Mouse (Mus musculus): Measurements from ENCODE around the gene Pdxdc1.
"Not testable (repeated sequence)": the region's sequence is repeated elsewhere in the genome, so short reads cannot be mapped to it uniquely, and the experiment has no call there.

Pdxdc1 gene

DNA sequence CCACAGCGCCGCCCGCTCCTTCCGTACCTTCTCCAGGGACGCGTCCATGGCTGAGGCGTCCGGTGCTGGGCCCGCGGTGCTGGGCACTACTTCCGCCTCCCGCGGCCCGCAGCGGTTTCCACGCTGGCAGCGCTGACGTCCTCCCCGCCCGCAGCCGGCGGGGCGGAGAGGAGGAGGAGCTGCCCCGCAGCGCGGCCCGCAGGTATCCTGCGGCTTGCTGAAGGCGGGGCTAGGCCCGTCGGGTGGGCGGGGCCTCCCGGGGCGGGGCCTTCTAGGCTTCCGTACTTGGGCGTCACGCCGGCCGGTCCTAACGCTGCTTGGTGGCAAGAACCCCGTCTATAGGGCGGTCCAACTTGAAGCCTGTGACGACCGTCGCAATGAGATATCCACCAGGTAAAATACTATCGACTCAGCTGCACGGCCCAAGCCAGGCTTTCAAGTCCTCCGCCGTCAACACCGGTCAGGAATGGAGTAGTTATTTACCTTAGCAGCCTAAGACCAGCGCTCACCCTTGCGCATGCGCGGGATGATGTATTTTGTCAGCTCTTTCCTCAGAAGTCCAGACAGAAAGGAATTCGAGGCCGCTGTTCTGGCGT lies at the start of gene Pdxdc1, which contains the start of gene Mpv17l:
Gene Pdxdc1 (minus strand): TSS at position 244 of the 596 bp plus-strand sequence.
Gene Mpv17l (plus strand): TSS at position 274 of the 596 bp plus-strand sequence.
- DNase-seq = peak; percentile 98 to 99

DNA sequence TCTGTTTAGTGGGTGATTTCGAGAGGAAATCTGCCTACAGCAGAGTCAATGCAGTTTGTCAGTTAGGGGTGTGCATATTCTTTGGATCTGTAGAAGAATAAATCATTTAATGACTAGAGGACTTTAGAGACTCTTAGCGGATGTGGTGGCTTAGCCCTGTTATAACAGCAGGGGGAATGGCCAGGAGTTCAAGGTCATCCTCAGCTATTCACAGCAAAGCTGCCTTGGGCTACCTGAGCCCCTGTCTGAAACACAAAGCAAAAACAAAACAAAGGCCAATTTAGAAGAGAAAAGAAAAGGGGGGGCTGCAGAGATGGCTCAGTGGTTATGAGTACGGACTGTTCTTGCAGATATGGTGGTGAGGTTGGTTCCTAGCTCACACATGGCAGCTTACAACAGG lies 48.3 kb upstream of the Pdxdc1 start:
- DNase-seq = no peak

DNA sequence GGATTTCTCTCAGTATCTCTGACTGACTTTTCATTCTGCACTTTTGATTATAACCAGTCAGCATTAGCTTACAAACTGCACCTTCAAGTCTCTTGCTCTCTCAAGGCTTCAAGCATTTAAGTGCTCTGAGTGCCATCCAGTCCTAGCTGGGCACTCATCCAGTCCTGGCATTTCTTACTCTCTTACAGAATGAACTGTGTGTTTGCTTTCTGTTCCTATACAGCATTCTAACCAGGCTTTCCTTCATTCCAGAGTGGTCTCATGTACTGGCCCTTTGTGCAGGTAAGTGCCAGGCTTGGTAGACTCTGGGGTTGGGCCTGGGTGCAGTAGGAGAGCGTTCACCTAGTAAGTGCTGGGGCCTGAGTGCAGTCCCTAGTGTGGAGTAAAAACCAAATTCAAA lies 43.4 kb upstream of the Pdxdc1 start:
- DNase-seq = no peak

DNA sequence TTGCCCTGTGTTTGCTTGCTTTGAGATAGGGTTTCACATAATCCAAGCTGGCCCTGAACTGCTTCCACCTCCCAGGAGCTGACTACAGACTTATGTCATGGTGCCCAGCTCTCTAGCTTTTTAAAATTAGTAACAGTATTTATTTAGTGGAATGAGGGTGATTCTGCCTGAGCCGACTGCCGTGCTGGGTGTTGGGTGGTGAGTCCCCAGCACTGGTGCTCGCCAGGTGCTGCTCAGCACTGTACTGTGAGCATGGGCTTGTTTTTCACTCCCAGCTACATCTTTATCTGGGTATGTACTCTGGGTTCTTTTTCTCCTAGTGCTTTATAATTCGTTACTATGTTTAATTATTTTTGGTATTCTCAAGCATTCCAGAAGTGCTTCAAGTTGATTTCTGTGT lies 42.2 kb upstream of the Pdxdc1 start:
- no peak for DNase-seq

DNA sequence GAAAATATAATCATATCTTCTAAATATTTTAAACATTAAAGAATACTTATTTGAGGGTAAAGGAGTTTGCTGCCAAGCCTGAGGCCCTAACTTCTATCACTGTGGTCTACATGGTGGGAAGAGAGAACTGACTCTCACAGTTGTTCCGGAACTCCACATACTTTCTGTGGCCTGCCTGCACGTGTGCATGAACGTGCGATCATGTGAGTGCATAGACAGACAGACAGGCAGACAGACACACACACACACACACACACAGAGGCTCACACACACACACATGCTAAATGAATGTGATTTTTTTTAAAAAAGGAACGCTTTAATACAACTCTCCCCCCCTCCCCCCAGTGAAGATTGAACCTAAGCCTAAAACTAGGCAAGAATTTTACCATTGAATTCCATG lies 41.8 kb upstream of the Pdxdc1 start:
- no peak for DNase-seq

DNA sequence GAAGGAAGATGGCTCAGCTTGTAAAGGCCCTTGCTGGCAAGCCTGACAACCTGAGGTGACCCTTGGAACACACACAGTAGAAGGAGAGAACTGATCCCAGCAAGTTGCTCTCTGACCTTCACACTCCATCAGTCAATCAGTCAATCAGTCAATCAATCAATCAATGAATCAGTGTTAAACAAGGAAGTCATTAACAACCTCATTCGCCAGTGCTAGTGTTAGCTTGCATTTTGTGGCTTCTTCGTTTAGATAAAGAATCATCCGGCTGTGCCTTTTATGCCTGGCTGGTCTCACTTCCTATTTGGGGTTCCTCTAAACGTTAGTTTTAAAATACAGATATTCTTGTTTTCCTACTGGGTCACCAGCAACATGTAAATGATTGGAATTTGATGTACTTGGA lies 41.2 kb upstream of the Pdxdc1 start:
- no peak for DNase-seq

DNA sequence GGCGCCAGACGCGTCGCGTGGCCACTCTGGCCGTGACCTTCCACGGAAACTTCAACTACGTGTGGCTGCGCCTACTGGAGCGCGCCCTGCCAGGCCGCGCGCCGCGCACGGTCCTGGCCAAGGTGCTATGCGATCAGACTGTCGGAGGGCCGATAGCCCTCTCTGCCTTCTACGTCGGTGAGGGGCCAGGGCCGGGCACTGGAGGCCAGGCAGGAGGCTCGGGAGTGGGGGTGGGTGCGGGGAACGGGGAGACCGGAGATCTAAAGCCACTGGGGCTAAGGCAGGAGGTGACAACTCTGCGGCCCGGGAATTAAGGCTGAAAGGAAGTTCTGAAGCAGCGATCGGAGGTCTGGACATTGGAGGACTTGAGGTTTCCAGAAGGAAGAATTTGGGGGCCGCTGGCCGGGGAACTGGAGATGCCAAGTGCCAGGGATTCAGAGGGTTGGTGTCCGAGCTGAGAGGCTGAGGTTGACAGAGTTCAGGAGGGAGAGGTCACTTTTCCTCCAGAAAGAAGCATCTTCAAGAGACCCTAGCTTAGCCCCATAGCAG lies 38.0 kb upstream of the Pdxdc1 start:
- DNase-seq = no peak

DNA sequence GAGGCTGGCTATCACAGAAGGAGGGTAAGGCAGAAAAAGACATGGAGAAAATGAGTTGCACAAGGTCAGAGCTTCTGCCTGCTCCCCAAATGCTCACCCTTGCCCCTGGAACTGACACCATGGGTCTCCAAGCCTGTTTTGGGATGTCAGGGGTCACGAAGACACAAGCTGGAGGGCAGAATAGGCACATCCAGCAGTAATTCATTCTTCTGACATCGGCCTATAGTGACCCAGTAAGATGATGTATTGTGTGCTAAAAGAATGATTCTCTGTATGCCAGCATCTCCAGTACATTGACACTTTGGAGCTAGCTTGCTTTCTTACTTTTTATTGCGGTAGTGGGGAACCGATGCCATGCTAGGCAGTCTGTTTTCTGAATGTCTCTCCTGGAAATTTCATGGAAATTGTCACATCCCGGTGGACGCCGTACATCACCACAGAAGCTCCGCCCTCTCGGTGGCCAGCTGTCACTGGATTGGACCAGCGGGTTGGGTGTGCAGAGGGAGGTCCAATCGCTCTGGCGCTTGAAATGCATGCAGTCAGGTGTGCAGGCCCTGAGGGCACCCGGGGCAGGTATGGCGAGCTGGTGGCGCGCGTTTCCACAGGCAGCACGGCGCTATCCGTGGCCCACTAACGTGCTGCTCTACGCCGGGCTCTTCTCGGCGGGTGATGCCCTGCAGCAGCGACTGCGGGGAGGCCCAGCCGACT lies 37.4 kb upstream of the Pdxdc1 start:
- peak; percentile 91 to 92 for DNase-seq

DNA sequence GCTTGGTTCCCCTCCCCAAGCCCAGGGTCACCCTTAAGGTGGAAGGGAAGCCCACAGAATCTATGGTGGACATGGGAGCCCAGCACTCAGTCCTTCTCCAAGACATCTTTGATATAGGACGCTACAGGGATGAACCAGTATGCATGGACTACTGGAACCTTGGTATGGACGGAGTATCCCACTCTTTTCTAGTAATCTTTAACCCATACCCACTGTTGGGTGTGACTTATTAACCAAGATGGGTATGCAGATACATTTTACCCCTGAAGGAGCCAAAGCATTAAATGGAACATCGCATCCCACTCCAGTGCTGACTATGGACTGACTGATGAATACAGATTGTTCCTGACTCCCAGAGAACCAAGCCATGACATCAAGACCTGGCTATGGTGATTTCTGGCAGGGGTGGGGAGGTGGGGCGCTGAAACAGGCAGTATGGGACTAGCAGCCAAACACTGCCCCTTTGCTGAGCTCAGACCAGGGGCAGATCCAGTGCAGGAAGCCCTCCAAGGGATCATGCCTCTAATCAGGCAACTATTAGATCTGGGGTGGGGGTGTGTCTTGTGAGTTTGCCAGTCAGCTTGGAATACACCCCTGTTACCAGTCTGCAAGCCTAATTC lies 24.6 kb upstream of the Pdxdc1 start:
- no peak for DNase-seq

DNA sequence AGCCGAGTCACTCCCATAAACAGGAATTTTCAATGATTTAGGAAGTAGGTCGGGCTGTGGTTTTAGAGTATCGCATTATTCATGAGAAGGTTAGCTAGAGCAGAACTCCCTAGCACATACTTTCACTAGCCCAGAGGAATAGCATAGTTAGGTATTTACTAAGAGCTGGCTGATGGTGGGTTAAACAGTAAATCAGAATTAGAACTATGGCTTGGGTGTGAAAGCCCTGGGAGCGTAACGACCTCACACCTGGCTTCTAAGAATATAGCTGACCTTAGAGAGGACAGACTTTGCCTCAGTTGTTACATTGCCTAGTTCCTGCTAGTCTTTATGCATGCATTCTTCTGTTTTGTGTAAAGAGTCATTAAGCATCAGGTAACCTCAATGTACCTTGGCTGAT lies 20.0 kb upstream of the Pdxdc1 start:
- not testable (repeated sequence) for DNase-seq

DNA sequence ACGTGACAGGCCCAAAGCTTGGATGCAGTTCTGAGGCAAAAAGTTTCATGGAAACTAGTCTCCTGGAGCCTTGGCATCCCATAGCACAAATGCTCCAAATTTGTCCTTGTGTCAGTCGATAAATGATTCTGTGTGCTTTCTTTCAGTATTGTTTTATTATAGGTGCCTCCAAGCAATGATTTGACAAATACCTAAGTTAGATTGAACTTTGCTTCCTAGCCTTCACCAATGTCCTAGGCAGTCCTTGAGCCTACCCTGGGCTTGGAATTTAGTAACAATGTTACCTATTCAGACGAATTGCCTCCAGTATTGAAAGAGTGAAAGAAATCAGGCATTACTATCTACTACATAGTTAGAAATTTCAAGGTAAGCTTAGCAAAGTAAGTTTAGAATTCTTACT lies 19.6 kb upstream of the Pdxdc1 start:
- DNase-seq = not testable (repeated sequence)

DNA sequence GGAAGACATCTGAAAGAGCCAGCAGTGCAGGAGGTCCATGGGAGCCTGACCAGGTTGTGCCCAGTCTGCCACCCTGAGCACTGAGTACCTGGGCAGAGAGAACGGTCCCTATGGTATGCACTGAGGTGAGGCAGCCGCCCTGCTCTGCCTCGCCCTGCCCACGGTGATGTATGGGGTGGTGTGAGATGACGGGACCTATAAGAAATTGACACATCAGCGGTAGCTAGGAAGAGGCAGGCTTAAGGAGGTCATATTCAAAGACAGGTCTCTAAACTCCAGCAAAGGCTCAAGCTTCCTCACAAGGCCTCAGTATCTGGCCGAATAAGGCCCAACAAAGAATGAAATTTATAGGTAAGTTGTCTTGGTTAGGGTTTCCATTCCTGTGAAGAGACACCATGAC lies 18.9 kb upstream of the Pdxdc1 start:
- no peak for DNase-seq

DNA sequence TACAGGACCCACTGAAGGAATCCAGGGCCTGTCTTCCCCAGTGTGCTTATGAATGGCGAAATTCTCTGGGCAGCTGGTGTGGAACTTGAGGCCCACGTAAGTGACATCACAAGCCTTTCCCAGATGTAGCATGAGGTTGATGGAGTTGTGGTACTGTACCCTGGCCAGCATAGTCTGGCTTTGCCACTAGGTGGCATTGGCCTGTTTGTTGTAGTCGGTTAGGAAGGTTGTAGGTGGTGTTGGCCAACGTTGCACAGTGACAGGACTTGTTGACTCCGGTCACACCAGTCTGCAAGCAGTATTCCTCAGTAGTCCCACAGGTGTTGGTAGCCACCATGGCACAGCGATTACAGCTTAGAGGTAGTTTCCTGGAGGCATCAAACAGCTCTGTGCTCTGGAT lies 18.1 kb upstream of the Pdxdc1 start:
- DNase-seq = no peak

DNA sequence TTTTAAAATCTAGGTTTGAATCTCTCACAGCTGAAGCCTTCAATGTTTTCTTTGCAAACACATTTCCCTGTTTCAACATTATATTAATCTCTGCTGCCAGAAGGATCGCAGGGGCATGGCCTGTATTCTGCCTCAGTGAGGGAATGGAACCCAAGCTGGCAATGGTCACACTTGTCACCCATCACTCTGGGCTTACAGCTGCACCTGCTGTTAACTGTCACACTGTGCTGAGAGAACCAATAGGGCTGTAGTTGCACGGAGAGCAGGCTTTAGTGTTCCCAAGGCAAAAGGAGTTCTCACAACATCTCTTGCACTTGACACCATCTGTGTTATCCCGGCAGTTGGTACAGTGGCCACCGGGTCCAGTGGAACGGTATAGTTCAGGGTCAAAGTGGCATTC lies 17.2 kb upstream of the Pdxdc1 start:
- no peak for DNase-seq

DNA sequence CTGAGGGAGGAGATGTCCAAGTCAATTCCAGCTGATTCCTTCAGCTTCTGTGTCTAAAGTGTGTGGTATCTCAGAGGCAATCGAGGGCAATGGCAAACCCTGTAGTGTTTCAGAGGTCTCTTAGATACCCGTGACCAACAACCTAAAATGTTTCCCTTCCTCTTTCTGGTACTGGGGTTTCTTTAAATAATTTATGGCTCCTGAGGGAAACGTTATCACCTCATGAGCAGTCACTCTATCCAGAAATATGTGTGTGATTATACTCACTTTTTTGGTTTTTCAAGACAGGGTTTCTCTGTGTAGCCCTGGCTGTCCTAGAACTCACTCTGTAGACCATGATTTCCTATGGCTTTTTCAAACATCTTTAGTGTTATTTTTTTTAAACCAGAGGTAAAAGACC lies 4.4 kb upstream of the Pdxdc1 start:
- DNase-seq = no peak

DNA sequence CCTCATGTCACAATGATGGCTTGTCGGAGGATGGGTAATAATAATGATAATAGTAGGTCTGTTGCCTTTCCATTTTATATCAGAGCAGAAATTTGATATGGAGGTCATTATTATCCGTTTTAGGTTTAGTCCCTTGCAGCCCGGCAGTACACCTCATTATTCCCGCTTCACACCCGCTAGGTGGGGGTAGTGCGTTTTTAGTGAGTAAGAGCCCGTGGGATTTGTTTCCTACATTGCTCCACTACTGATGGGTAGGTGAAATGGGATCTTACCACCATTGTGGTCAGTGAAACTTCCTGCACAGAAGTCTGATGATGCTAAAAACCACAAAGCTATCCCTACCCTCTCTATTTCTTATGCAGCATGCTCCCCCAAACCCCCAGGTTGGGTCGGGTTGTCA lies 557 bp upstream of the Pdxdc1 start:
- peak; percentile 87 to 88 for DNase-seq

DNA sequence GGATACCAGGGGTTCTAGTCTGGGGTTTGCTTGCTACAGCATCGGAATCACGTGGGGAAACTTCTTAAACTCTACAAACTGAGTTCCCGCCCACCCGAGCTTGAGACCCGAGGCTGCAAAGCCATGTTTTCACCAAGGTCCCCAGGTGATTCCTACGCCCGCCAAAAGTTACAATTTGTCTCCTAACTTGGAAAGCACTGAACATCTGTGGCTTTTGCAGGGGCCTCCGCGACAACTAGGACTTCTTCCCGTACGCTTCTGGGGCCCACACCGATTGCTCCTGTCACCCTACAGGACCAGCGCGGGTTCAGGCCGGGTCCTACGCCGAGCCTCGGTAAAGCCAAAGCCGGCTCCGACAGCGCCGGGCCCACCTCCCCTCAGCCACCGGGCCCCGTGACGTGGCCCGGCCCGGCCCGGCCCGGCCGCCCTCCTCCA lies 517 bp downstream of the Pdxdc1 start:
- no peak for DNase-seq

DNA sequence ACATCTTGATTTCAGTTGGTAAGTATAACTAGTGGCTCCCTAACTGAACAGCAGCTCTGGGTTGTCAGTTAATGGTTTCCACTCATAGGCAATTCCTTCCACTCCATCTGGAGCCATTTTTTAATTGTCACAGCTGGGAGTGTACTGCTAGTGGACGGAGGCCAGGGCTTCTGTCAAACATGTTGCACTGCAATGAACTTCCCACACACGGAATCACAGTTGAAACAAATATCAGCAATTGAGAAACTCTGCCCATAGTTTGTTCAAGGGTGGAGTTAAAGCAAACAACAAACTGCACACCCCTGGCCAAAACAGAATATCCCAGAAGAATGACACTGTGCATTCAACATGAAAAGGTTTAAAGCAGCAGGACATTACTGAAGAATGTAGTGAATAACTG lies 4.0 kb downstream of the Pdxdc1 start:
- DNase-seq = no peak

DNA sequence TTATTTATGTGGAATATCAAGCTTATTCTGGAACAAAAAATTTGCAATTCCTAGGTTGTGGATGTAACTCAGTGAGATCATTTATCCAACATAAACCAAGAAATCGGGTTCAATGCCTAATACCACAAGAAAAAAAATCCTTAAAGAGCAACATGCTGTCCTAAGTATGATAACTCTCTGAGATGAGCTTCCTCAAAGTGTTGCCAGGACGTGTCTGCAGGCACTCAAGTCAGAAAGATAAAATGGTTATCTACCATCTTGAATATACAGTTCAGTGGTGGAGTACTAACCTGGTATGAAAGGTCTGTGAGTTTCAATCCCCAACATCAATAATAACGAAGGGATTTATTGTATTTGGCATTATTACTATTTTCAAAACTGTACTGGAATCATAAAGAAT lies 6.6 kb downstream of the Pdxdc1 start:
- DNase-seq = no peak

DNA sequence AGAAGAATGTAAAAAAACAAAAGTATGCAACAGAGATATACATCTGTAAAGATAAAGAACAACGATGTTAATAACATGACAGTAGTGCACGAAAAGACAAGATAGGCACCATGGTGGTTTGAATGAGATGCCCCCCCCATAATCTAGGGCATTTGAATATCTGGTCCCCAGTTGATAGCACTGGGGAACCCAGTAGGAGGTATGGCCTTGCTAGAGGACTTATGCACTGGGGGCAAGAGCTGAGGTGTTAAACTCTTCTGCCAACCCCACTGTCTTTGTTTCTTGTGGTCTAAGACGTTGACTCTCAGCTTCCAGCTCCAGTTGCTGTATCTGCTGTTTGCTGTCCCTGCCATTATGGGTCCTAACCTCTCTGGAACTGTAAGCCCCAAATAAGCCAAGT lies 7.2 kb downstream of the Pdxdc1 start:
- no peak for DNase-seq

DNA sequence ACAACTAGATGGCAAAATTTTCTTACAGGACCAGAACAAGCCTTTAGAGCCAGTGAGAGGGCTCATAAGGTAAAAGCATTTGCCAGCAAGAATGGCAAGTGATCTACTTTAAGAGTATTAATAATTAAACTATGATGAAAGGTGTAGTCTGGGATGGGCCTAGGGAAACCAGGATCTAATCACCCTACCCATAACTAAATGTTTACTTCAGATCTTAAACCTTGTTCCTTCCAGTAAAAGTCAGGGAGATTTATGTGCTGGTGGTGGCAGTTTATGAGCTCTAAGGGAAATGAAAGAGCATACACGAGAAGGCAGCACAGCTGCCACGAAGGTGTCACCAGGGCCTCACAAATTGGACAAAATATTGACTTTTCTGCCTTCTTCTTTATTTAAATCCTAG lies 8.8 kb downstream of the Pdxdc1 start:
- no peak for DNase-seq

DNA sequence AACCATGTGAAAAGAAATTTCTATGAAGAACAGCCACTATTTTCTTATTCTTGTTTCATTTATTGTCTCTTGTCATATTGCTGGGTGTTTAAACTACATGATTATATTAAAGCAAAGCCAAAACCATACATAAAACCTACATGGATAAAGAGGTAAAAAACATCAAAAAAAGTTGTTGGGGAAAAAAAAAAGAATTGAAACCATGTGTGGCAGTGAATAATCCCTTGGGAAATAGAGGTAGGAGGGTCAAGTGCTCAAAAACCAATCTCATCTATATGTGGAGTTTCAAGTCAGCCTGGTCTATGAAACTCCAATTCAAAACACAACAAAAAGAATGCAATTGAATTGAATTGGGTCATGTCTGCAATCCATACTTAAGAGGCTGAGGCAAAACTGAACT lies 10.1 kb downstream of the Pdxdc1 start:
- DNase-seq = no peak

DNA sequence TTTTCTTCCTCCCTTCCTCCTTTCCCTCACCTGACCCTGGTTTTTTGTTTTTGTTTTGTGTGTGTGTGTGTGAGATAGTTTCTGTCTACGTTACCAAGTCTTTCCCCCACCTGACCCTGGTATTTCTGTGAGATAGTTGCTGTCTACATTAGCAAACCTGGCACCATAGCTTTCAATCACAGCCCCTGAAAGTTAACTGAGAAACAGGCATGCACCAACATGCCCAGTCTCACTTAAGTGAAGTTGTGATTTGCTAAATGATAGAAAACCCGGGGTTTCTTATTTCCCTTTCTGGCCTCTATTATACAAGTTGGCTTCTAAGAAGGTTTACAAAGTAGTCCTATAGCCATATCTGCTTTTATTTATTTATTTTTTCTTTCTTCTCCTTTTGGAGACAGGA lies 12.5 kb downstream of the Pdxdc1 start:
- DNase-seq = no peak

All from cerebellum, postnatal 14 days (tissue).